Mouse (Mus musculus) cerebellum, postnatal 36 days (tissue): ENCODE data around the gene Alkbh4.
"Not testable (repeated sequence)": the region's sequence is repeated elsewhere in the genome, so short reads cannot be mapped to it uniquely, and the experiment has no call there.

Experiments used
- DNase-seq, 2 experiments: peaks; one replicate each; pipeline ENCODE4 v3.0.0; 2021 to 2022; ENCODE audit warnings: mixed read lengths in 2 of 2

Alkbh4 gene

DNA sequence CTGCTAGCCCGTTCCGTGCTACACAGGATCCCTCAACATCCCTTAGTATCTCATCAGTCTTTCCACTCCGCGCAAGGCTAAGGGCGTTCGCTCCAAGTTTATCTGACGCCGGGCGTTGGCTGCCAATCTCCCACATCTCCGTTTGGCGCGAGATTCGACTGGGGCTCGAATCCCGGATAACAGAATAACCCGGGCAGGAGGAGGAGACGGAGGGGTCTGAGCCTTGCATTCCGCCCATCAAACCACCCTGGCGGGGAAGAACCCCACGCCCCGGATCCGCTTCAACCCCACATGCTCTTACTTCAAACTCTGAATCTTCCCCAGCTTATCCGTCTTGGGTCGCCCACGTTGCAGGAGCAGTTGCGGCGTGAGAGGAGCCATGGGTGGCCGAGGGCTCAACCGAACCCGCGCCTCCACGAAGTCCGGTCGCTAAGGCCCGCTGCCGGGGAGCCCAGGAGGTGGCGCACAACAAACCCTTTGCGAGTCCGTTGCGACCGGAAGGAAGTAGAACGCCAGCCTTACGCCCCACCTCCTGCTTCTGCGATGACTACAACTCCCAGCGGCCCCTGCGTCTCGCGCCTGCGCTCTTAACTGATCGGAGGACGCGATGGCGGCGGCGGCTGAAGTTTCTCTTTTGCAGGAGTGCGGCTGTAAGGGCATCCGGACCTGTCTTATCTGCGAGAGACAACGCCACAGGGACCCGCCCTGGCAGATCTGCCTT is at the start of gene Alkbh4, which contains the start of gene Lrwd1:
TSS of gene Alkbh4 (plus strand) at position 576 of the 721 bp plus-strand sequence.
TSS of gene Lrwd1 (minus strand) at position 504 of the 721 bp plus-strand sequence.
- DNase-seq: peak; percentile 96

DNA sequence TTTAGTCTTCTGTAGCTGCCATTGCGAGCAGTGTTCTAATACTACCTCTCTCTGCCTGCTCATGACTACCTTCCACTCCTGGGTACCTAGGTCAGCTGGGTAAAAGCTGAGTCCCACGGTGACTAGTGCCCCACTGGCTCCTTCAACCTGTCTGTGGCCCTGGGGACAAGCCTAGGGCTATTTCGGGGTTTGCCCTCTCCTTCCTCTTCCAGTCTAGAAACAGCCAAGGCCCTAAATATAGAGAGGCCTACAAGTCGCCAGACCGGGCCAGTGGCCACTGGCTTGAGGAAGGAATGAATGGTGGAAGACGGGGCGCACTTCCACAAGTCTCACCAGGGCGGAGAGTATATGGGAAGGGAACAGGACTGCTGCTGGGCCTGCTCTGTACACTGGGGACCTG is 49.7 kb upstream of the Alkbh4 start:
- DNase-seq: no peak

DNA sequence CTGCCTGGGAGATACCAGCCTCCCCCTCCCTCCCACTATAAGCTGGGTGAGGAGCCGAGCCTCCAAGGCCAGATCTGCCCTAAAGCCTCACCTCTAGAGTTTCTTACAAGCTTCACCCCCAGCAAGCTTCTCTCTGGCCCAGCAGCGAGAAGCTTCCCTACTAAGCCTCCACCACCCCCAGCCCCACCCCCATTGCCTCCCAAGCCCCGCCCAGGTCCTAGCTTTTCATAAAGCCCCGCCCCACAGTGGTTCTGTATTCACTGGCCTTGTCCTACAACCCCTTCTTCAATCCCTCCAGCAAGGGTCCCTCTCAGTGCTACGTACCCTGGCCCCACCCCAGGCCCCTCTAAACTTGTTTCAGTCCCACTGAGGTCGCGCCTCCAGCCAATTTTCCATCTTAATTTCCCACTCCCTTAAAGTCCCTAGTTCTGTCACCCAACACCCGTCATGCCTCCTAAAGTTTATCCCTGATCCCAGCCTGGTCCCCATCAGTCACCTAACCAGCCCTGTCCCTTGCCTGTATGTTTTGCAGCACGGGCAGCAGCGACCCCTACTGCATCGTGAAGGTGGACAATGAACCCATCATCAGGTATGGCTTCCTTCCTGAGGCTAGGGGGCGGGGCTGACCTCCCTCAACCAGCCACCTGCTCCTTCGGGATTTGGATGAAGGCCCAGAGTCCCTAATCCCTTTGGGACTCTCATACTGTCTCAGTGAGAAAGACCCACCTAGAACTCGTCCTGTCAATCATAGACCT is 46.9 kb upstream of the Alkbh4 start:
- DNase-seq: peak in 1 of 2 experiments; percentile 19

DNA sequence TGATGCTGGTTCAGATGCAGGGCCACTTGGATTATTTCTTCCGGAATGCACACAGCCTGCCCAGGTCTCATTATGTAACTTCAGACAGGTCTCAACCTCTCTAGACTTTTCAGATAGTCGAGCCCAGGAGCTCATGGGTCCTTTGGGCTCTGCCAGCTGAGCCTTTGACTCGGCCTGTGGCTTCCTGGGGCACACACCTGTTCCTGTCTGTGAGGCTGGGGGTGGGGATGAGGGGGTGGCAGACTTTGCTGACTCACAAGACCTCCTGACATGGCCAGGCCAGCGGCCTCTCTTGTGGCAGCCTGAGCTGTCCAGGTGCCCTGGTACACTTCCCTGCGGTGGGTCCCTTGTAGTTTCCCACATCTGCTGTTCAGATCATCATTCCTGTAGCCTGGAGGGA is 44.0 kb upstream of the Alkbh4 start:
- DNase-seq: no peak

DNA sequence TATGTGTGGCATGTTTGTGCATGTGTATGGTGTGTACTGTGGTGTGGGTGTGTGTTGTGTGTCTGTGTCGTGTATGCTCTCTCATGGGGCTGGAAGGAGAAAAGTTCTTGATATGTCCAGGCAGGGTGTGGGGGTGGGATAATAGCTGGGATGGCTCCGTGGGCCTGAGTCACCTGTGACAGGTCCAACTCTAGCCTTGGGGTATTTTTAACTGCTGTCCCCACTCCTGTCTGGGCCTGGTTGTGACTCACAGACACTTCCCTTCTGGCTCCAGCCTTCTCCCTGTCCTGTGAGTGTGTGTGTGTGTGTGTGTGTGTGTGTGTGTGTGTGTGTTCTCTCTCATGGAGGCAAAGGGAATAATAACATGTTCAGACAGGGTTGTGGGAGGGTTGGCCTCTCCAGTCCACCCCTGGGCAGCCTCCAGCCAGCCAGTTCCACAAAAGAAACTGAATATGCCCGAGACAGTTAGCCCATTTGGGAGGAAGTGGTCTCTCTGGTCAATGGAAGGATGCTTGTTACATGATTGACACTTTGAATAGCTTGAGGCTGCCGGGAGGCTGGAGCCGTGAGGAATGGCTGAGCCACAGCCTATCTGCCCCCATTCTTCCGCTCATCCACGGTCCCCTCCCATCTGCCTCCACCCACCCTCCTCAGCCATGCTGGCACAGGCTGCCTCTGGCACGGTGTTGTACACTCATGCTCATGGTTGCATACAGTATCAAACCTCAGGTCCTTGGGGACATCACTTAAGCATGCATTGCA is 41.5 kb upstream of the Alkbh4 start:
- no peak for DNase-seq

DNA sequence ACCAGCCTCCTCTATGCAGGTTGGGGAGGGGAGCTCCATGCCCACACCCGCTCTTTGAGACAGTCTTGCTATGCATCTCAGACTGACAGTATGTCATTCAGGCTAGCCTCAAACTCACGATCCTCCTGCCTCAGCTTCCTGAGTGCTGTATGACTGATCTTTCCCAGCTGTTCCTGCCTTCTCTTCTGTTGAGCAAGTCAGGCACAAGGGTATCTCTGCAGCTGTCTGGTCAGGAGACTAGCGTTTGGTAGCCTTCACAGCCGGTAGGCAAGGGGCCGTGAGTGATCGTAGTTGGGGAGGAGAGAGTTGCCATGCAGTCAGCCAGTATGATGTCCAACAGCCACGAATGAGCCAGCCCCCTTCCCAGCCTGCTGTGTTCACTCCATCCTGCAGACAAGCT is 40.9 kb upstream of the Alkbh4 start:
- DNase-seq: no peak

DNA sequence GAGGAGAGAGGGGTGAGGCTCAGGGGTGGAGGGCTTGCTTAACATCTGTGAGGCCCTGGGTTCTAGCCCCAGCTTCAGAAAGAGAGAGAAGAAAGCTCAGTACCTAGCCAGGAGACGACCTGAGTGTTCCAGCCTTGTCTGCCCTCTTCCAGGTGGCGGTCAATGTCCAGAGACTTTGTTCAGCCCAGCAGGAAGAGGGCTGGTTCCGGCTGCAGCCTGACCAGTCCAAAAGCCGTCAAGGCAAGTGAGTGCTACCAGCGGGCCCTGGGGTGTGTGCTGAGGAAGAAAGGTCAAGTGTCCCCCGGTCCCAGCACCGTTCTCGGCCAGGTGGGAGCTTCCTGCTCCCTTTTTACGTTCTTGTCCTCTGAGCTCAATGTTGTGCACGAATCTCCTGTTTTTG is 37.4 kb upstream of the Alkbh4 start:
- DNase-seq: no peak

DNA sequence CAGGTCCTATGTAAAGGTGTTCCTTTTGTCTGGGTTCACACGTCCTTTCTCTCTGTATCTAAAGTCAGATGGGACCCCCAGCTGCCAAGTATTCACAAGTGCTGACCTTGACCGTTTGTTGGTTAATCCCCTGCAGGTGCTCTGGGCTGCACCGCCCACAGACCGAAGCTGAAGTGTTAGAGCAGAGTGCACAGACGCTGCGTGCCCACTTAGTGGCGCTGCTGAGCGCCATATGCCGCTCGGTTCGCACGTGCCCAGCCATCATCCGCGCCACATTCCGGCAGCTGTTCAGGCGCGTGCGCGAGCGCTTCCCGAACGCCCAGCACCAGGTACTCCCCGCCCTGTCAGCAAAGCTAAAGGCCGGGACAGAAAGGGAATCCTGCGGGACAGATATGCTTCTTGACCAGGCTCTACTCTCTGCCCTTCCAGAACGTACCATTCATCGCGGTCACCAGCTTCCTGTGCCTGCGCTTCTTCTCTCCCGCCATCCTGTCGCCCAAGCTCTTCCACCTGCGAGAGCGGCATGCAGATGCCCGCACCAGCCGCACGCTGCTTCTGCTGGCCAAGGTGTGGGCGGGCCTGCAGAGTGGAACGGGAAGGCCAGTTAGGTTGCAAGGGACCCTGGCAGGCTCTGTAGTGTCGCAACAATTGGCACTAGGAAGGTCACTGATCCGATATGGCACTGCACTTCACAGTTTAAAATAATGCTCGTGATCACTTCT is 33.7 kb upstream of the Alkbh4 start:
- peak; percentile 75 to 78 for DNase-seq

DNA sequence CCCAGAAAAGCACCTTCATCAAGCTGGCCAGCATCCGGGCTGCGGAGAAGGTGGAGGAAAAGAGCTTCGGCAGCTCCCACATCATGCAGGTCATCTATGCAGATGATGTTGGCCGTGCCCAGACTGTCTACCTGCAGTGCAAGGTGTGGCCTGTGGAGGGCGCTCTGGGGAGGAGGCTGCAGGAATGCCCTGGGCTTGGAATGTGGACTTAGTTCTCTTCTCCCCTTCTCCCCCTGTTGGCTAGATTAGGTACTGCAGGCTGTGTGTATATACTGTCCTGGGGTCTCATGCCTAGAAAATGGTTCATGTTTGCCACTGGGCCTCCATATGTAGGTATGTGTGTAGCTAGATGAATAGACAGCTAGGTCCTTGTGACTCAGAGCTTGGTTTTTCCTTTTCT is 31.4 kb upstream of the Alkbh4 start:
- no peak for DNase-seq

DNA sequence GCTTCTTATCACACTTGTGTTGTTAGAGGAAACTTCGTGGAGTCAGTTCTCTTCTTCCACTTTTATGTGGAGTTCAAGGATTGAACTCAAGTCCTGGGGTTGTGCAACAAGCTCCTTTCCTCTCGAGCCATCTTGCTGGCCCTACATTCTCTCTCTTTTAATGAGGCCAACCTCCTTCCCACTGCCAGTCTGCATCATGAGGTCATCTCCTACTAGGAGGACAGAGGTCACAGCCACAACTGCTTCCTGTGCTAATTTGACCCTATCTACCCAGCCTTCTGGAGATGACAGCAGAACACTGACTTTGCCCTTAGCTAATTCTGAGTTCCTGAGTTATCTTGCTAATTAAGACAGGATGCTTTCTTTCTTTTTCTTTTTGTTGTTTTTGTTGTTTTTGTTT is 27.5 kb upstream of the Alkbh4 start:
- no peak for DNase-seq

DNA sequence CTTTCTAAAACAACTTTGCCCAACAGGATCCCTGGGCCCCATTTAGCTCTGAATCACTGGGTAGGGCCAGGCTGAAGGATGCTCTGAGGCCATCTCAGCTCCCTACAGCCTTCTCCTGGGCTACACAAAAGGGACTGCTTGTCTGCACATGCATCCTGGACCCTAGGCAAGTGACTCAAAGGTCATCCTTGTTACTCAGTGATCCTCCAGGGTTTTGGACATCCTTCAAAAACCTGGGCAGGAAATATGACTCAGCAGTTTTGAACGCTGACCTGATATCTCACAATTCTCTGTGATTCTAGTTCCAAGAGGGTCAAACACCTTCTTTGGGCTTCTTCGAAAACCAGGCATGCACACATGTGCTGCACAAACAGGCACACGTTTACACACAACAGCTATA is 26.9 kb upstream of the Alkbh4 start:
- no peak for DNase-seq

DNA sequence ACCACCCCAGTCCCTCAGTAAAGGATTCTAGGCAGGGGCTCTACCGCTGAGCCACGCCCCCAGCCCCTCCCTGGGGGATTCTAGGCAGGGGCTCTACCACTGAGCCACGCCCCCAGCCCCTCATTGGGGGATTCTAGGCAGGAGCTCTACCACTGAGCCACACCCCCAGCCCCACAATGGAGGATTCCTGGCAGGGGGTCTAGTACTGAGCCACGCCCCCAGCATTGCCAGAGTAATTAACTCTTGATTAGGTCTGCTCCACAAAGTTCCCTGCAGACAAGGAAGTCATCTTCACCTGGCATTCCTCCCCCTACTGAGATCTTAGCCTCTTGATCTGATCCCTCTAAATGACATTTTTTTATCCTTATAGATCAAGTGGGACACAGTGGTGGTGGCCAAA is 22.4 kb upstream of the Alkbh4 start:
- not testable (repeated sequence) for DNase-seq

DNA sequence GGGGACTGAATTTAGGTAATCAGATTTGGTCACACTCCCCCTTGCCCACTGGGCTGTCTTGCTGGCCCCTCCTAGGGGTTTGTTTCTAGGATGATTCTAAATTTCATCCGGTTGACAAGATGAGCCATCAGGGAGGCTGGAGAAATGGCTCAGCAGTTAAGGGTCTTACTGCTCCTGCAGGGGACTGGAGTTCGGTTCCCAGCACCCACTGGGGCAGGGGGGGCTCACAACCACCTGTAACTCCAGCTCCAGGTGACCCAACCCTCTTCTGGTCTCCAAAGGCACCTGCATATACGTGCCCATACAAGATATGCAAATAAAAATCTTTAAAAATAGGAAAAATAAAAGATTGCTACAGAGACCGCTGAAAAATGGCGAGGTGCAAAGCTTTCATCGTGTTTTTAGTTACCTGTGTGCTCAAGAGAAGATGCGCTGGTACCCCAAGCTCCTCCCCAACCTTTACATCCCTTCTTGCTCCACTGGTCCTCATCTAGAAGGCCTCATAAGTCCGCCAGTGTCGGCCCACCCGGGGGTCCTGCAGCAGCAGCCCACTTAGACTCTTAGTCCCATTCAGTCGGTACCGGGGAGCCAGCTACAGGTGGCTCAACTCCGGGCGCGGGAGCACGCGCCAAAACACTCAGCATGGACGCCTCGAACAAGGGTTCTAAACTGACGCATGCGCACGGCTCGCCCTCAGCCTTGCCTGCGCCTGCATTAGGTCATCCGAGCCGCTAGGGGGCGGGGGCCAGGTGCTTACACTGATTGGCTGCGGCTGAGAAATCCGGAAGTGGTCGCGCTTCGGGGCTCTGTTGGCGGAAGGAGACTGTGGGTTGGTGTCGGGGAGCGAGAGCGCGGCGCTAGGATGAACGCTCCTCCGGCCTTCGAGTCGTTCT is 19.8 kb upstream of the Alkbh4 start, which contains the start of gene Polr2j:
TSS of gene Polr2j (plus strand) at position 741 of the 893 bp plus-strand sequence.
- peak; percentile 98 to 99 for DNase-seq

DNA sequence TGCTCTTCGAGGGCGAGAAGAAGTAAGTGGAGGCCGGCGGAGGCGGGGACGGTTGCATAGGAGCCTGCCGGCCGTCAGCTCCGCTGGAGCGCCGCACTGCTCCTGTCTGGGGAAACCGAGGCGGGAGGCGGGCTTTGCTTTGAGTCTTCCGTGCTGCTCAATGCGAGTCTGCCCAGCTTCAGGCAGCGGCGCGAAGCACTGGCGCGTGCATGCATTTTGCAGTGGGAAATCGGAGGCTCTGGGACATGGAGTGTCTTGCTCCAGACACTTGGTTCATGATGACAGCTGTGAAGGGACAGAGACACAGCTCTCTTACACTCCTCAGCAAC is 19.2 kb upstream of the Alkbh4 start:
- DNase-seq: no peak

DNA sequence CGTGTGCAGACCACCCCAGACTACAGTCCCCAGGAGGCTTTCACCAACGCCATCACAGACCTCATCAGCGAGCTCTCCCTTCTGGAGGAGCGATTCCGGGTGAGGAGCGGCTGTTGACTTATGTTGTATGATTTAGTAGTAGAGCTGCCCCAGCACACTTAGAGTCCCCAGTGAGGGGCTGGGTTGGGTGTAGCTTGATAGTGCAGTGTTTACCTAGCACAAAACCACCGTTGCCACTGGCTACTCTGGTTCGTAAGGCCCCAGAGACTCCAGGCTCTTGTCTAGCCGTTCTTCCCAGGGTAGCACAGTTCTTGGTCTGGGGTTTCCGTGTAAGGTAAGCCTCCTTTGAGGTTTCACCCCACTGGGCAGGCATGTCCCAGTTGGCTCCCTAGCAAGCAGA is 13.8 kb upstream of the Alkbh4 start:
- no peak for DNase-seq

DNA sequence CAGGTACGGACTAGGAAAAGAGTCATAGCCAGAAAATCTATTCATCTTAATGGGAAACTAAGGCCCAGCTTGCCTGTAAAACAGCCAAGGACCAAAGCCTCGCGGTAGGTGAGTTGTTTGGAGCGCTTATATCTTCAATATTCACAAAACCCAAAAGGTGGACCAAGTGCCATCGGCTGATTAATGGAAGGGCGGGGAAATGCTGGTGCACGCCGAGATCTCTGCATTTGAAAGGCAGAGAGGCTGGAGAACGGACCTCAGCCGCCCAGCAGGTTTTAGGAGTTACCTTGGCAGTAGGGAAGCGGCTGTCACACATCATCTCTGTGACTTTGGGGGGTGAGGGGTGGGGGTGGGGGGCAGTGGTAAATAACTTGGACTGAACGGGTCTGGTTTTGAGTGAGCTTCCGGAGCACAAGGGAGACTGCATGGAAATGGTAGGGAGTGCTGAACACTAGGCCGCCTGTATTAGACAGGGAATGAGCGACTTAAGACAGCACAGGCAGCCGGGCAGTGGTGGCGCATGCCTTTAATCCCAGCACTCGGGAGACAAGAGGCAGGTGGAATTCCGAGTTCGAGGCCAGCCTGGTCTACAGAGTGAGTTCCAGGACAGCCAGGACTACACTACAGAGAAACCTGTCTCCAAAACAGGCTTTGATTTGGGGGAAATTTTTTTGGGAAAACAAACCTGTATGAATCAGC is 495 bp downstream of the Alkbh4 start:
- no peak for DNase-seq

DNA sequence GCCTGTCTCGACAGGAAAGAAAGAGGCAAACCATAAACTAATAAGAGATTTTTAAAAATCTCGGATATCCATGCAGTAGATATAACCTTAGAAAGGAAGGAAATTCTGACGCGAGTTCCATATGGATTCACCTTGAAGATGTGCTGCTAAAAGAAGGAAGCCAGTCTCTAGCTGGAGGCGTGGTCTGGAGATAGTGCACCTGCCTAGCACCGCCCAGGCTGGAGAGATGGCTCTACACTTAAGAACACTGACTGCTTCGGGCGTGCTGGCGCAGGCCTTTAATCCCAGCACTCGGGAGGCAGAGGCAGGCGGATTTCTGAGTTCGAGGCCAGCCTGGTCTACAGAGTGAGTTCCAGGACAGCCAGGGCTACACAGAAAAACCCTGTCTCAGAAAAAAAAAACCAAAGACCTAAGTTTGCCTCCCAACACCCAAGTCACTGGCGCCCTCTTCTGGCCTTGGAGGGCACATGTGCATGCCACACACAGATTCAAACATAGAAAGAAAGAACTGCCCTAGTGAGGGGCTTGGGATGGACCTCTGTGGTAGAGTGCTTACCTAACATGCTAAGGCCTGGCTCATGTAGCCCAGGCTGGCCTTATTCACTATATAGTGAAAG is 1.8 kb downstream of the Alkbh4 start:
- DNase-seq: peak; percentile 44 to 47

DNA sequence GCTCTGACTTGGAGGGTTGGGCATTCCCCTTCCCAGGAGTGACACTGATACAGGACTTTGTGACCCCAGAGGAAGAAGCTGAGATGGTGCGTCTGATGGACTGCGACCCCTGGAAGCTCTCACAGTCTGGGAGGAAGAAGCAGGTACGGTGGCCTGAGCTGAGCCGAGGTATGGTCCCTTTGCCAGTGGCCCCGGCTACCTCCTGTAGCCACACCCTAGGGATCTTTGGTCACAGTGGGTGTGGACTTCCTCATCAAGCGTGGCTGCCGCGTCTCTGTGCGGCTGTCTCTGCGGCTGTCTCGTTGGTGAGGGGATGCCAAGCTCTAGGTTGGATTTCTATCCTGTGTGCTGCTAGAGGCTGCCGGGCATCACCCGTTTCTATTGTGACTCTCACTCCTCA is 3.4 kb downstream of the Alkbh4 start:
- DNase-seq: no peak

DNA sequence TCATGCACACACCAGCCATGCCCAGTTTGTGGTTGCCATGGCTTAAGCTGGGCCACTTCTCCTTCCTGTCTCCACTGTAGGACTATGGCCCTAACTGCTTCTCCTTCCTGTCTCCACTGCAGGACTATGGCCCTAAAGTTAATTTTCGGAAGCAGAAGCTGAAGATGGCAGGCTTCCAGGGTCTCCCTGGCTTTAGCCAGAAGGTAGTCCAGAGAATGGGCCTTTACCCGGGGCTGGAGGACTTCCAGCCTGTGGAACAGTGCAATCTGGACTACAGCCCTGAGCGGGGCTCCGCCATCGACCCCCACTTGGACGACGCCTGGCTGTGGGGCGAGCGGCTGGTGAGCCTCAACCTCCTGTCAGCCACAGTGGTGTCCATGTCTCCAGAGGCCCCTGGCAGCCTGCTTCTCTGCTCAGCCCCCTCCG is 4.1 kb downstream of the Alkbh4 start:
- peak; percentile 36 to 39 for DNase-seq

DNA sequence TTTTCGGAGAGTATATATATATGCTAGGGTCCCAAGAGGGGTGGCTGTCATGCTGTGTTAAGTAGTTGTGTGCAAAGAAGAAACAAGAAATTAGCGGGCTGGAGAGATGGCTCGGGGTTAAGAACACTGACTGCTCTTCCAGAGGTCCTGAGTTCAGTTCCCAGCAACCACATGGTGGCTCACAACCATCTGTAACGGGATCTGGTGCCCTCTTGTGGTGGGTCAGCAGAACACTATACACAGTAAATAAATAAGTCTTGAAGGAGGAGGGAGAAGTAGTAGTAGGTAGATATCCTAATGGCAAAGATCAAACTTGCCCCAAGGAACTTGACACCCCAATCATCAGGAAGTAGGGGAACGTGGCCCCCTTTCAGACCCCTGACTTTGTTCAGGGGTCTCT is 6.8 kb downstream of the Alkbh4 start:
- no peak for DNase-seq
